Mouse (Mus musculus) embryonic fibroblast, embryonic 13.5 days (primary cell): Measurements from ENCODE around the gene Enox2.

Experiments used
- CTCF ChIP-seq: IDR thresholded peaks from 2 replicates; pipeline ENCODE4 v1.5.1; 2011; ENCODE audit warnings: mild to moderate bottlenecking, control low read depth, low read length, moderate library complexity, borderline replicate concordance; ENCODE audit not compliant: insufficient read depth
- POLR2A ChIP-seq: IDR thresholded peaks from 2 replicates; pipeline ENCODE4 v1.6.1; 2011; ENCODE audit warnings: low read depth, mild to moderate bottlenecking, control low read depth, low read length, moderate library complexity

- TF ChIP-seq CTCF, result no peak
- no peak for TF ChIP-seq POLR2A
These were observed 37.2 kb downstream of the Enox2 start for GRCm38 (mm10) chrX:49250816-49251215.
